Mouse (Mus musculus) G1E (cell line): Measurements from ENCODE around the gene Serpinb6a. TPM values are rescaled to one million over a fixed set of nuclear protein-coding genes. Genes with fewer than 3 reads are reported as not detected.

ENCODE experiments used
- ATAC-seq: 2 replicates; pipeline ENCODE4 v1.8.0; 2016; ENCODE audit warnings: mild to moderate bottlenecking; ENCODE audit not compliant: insufficient number of reproducible peaks, poor library complexity, low FRiP score, severe bottlenecking; ENCODE audit errors: extremely low read depth
- DNase-seq: peaks from one replicate; pipeline ENCODE4 v3.0.0; 2012; ENCODE audit warnings: low spot score
- H3K27me3 ChIP-seq: 2 replicates; pipeline ENCODE4 v1.6.1; 2012; ENCODE audit warnings: mild to moderate bottlenecking, low read length, inconsistent platforms; ENCODE audit not compliant: insufficient read depth
- H3K36me3 ChIP-seq: replicated peaks from 2 replicates; pipeline ENCODE3; 2012; ENCODE audit warnings: mild to moderate bottlenecking, inconsistent platforms
- H3K4me1 ChIP-seq: 2 replicates; pipeline ENCODE4 v1.6.1; 2012; ENCODE audit warnings: low read depth, low read length, inconsistent platforms, mixed read lengths; ENCODE audit not compliant: insufficient read depth
- H3K4me3 ChIP-seq: 2 replicates; pipeline ENCODE4 v1.5.1; 2012; ENCODE audit warnings: low read depth, mild to moderate bottlenecking, inconsistent platforms, low read length, moderate library complexity, mixed read lengths
- H3K9me3 ChIP-seq: replicated peaks from 2 replicates; pipeline ENCODE4 v1.6.1; 2012; ENCODE audit warnings: inconsistent platforms
- CTCF ChIP-seq: IDR thresholded peaks from 2 replicates; pipeline ENCODE4 v1.5.1; 2012; ENCODE audit warnings: low read depth, low read length, inconsistent platforms, mixed read lengths
- GATA1 ChIP-seq: IDR thresholded peaks from 2 replicates; pipeline ENCODE4 v1.6.1; 2012; ENCODE audit warnings: borderline replicate concordance, low read length, inconsistent platforms, mixed read lengths
- GATA2 ChIP-seq: IDR thresholded peaks from 2 replicates; pipeline ENCODE4 v1.6.1; 2012; ENCODE audit warnings: low read depth, low read length, inconsistent platforms, borderline replicate concordance
- POLR2AphosphoS5 ChIP-seq: IDR thresholded peaks from 2 replicates; pipeline ENCODE4 v1.6.1; 2012; ENCODE audit warnings: low read depth, low read length, inconsistent platforms; ENCODE audit not compliant: insufficient replicate concordance
- TAL1 ChIP-seq: conservative IDR thresholded peaks from 2 replicates; pipeline ENCODE4 v1.6.1; 2012; ENCODE audit warnings: low read depth, low read length, inconsistent platforms, mixed read lengths
- polyA plus RNA-seq: library from polyadenylated mRNA; stranded (reverse); fragments of >175 nt; gene quantifications from 2 replicates; pipeline ENCODE4 v1.2.3, GENCODE M21; 2012
- total RNA-seq, 2 experiments: library from RNA; stranded (forward) in 1 of 2; stranded (reverse) in 1 of 2; fragments of 200-1000 nt in 1 of 2; fragments of >200 nt in 1 of 2; fragmentation: Nextera tagmentation in 1 of 2; gene quantifications; 2 replicates each; pipeline ENCODE4 v1.2.3; 2014 to 2017

Gene Serpinb6a
- total and polyA plus RNA-seq, 3 experiments = 2.1 to 12.1 (median 10.9) TPM

- Histone ChIP-seq H3K4me1 (no peaks in the 10 kb centered on the region), H3K9me3 (no peaks in the 10 kb centered on the region), H3K27me3 (no peaks in the 10 kb centered on the region), H3K36me3 (no peaks in the 10 kb centered on the region), H3K4me3 (no peak overlapping the region)
- no peak for ATAC-seq
- TF ChIP-seq CTCF (no peak), GATA2 (no peak), POLR2AphosphoS5 (no peak), GATA1 (no peak), TAL1 (no peak)
- DNase-seq = no peak
Observed at GRCm38 (mm10) chr13:33921699-33922098, 80.9 kb downstream of the Serpinb6a start.

- no peak for TF ChIP-seq GATA2
- no peak for TF ChIP-seq POLR2AphosphoS5
- no peak for TF ChIP-seq CTCF
- TF ChIP-seq TAL1 = no peak
- no peak for TF ChIP-seq GATA1
- H3K36me3 ChIP-seq = no peaks in the 10 kb centered on the region
- no peaks in the 10 kb centered on the region for H3K9me3 ChIP-seq
- no peaks in the 10 kb centered on the region for H3K27me3 ChIP-seq
- no peak overlapping the region for H3K4me3 ChIP-seq
- no peaks in the 10 kb centered on the region for H3K4me1 ChIP-seq
- DNase-seq (no peak), ATAC-seq (no peak)
Observed at GRCm38 (mm10) chr13:33921041-33921440, 81.6 kb downstream of the Serpinb6a start.

- Histone ChIP-seq H3K27me3 (peaks cover 8% of the 10 kb centered on the region), H3K36me3 (no peaks in the 10 kb centered on the region), H3K4me1 (no peaks in the 10 kb centered on the region), H3K9me3 (no peaks in the 10 kb centered on the region), H3K4me3 (no peak overlapping the region)
- no peak for TF ChIP-seq CTCF
- no peak for TF ChIP-seq GATA1
- TF ChIP-seq POLR2AphosphoS5 = no peak
- ATAC-seq (no peak), DNase-seq (no peak)
Observed at GRCm38 (mm10) chr13:33906821-33907220, 95.8 kb downstream of the Serpinb6a start.

GRCm38 (mm10) chr13:33905176-33905954, 97.2 kb downstream of the Serpinb6a start, which contains the start of gene Serpinb6c:
Serpinb6c (minus strand) TSS chr13:33905708.
- Histone ChIP-seq H3K27me3 (peaks cover 8% of the 10 kb centered on the region), H3K4me1 (no peaks in the 10 kb centered on the region), H3K36me3 (no peaks in the 10 kb centered on the region), H3K9me3 (no peaks in the 10 kb centered on the region), H3K4me3 (no peak within 1 kb of the TSS)
- DNase-seq (no peak), ATAC-seq (no peak)
- TF ChIP-seq TAL1 (no peak), CTCF (no peak), POLR2AphosphoS5 (no peak), GATA1 (no peak), GATA2 (no peak)

- H3K9me3 ChIP-seq = no peaks in the 10 kb centered on the region
- ATAC-seq (no peak), DNase-seq (no peak)
- no peak overlapping the region for H3K4me3 ChIP-seq
- TF ChIP-seq CTCF = no peak
- TF ChIP-seq TAL1 = no peak
- TF ChIP-seq GATA2 = no peak
- TF ChIP-seq GATA1 = no peak
- TF ChIP-seq POLR2AphosphoS5 = no peak
- H3K36me3 ChIP-seq = no peaks in the 10 kb centered on the region
- H3K4me1 ChIP-seq = no peaks in the 10 kb centered on the region
- H3K27me3 ChIP-seq = peaks cover 10% of the 10 kb centered on the region
Observed at GRCm38 (mm10) chr13:33903290-33903689, 99.3 kb downstream of the Serpinb6a start.

GRCm38 (mm10) chr13:33894207-33894606, 108.4 kb downstream of the Serpinb6a start:
- H3K4me3 ChIP-seq = no peak overlapping the region
- no peaks in the 10 kb centered on the region for H3K4me1 ChIP-seq
- H3K27me3 ChIP-seq = peaks cover 2% of the 10 kb centered on the region; the same call in 1 of the 2 replicates
- no peaks in the 10 kb centered on the region for H3K9me3 ChIP-seq
- TF ChIP-seq GATA2 = no peak
- no peak for TF ChIP-seq TAL1
- peak; percentile 20; the same call in 1 of the 2 replicates for TF ChIP-seq CTCF
- TF ChIP-seq GATA1 = no peak
- no peak for TF ChIP-seq POLR2AphosphoS5
- DNase-seq (no peak), ATAC-seq (no peak)
- H3K36me3 ChIP-seq = no peaks in the 10 kb centered on the region

Other genes starting within 250 kb of the Serpinb6a start
- not detected in 2 replicates for gene Serpinb6e, start 159.4 kb downstream of the Serpinb6a start, total RNA-seq (2014; fragmentation: Nextera tagmentation)
- gene Serpinb6e, start 159.4 kb downstream of the Serpinb6a start, total RNA-seq (2017) = not detected in 2 replicates
- not detected in 2 replicates for gene Serpinb6e, start 159.4 kb downstream of the Serpinb6a start, polyA plus RNA-seq
- gene Serpinb6c, start 97.1 kb downstream of the Serpinb6a start, total RNA-seq (2014; fragmentation: Nextera tagmentation) = not detected in 2 replicates
- gene Serpinb6c, start 97.1 kb downstream of the Serpinb6a start, total RNA-seq (2017) = not detected in 2 replicates
- not detected in 2 replicates for gene Serpinb6c, start 97.1 kb downstream of the Serpinb6a start, polyA plus RNA-seq
- 11.8 and 13.8 TPM in 2 replicates for gene Nqo2, start 38.1 kb downstream of the Serpinb6a start, total RNA-seq (2014; fragmentation: Nextera tagmentation)
- 12.4 and 13.1 TPM in 2 replicates for gene Nqo2, start 38.1 kb downstream of the Serpinb6a start, total RNA-seq (2017)
- 0.29 and 0.55 TPM in 2 replicates for gene Nqo2, start 38.1 kb downstream of the Serpinb6a start, polyA plus RNA-seq
- 27.8 and 35.0 TPM in 2 replicates for gene Ripk1, start 431 bp downstream of the Serpinb6a start, total RNA-seq (2014; fragmentation: Nextera tagmentation)
- gene Ripk1, start 431 bp downstream of the Serpinb6a start, total RNA-seq (2017) = 40.3 and 41.6 TPM in 2 replicates
- 6.7 and 9.7 TPM in 2 replicates for gene Ripk1, start 431 bp downstream of the Serpinb6a start, polyA plus RNA-seq
- 33.3 and 40.9 TPM in 2 replicates for gene Bphl, start 34.8 kb upstream of the Serpinb6a start, total RNA-seq (2014; fragmentation: Nextera tagmentation)
- gene Bphl, start 34.8 kb upstream of the Serpinb6a start, total RNA-seq (2017) = 30.5 and 36.7 TPM in 2 replicates
- 11.2 and 13.6 TPM in 2 replicates for gene Bphl, start 34.8 kb upstream of the Serpinb6a start, polyA plus RNA-seq
- 2.5 and 4.4 TPM in 2 replicates for gene Tubb2a, start 75.2 kb upstream of the Serpinb6a start, total RNA-seq (2014; fragmentation: Nextera tagmentation)
- gene Tubb2a, start 75.2 kb upstream of the Serpinb6a start, total RNA-seq (2017) = 63.8 and 86.5 TPM in 2 replicates
- gene Tubb2a, start 75.2 kb upstream of the Serpinb6a start, polyA plus RNA-seq = 8.5 and 16.7 TPM in 2 replicates
- gene Tubb2b, start 127.7 kb upstream of the Serpinb6a start, total RNA-seq (2014; fragmentation: Nextera tagmentation) = 3.5 and 4.0 TPM in 2 replicates
- gene Tubb2b, start 127.7 kb upstream of the Serpinb6a start, total RNA-seq (2017) = 9.7 and 15.9 TPM in 2 replicates
- gene Tubb2b, start 127.7 kb upstream of the Serpinb6a start, polyA plus RNA-seq = 2.6 and 3.8 TPM in 2 replicates
- 5.9 and 13.4 TPM in 2 replicates for gene Psmg4, start 160.2 kb upstream of the Serpinb6a start, total RNA-seq (2014; fragmentation: Nextera tagmentation)
- gene Psmg4, start 160.2 kb upstream of the Serpinb6a start, total RNA-seq (2017) = 126 and 143 TPM in 2 replicates
- 22.7 and 38.1 TPM in 2 replicates for gene Psmg4, start 160.2 kb upstream of the Serpinb6a start, polyA plus RNA-seq